Mouse (Mus musculus) thymus, postnatal 14 days (tissue): ENCODE results near the gene Josd1.
A peak's percentile ranks its signal among the peaks of the same experiment; 100 is the strongest.

Source experiments
- DNase-seq: peaks from one replicate; pipeline ENCODE4 v3.0.0; 2021

The Josd1 gene

DNA sequence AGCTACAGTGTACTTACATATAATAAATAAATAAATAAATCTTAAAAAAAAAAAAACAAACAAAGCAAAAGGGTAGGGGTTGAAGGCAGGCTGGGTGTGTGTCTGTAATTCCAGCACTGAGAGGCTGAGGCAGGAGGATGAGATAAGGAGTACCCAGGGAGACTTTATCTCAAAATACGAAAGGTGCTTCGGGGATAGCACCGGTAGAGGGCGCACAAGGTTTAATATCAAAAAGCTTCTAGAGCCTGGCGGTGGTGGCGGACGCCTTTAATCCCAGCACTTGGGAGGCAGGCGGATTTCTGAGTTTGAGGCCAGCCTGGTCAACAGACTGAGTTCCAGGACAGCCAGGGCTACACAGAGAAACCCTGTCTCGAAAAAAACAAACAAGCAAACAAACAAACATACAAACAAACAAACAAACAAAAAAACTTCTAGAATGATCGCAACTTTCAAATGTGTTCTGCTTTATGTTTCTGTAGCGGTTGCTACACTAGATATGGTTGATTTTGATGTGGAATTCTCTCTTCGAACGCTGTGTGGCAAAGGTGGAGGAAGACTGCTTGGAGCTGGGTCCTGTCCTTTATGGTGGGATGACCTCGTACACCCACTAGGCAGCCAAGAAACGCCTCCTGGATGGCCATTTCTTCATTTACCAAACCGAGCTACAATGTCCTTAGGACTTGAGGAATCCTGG lies 29.7 kb downstream of the Josd1 start:
- DNase-seq, result peak; percentile 88

GRCm38 (mm10) chr15:79656451-79656850 lies 31.3 kb downstream of the Josd1 start:
- no peak for DNase-seq

- peak; percentile 19 for DNase-seq
Observed at GRCm38 (mm10) chr15:79651481-79651880, 36.2 kb downstream of the Josd1 start.

GRCm38 (mm10) chr15:79650569-79650968 lies 37.1 kb downstream of the Josd1 start:
- DNase-seq, result peak; percentile 70

- DNase-seq, result no peak
Observed at GRCm38 (mm10) chr15:79648130-79648529, 39.6 kb downstream of the Josd1 start.

- DNase-seq, result no peak
Observed at GRCm38 (mm10) chr15:79645483-79645882, 42.2 kb downstream of the Josd1 start.

GRCm38 (mm10) chr15:79641135-79641817 lies 46.4 kb downstream of the Josd1 start:
- DNase-seq, result no peak

DNA sequence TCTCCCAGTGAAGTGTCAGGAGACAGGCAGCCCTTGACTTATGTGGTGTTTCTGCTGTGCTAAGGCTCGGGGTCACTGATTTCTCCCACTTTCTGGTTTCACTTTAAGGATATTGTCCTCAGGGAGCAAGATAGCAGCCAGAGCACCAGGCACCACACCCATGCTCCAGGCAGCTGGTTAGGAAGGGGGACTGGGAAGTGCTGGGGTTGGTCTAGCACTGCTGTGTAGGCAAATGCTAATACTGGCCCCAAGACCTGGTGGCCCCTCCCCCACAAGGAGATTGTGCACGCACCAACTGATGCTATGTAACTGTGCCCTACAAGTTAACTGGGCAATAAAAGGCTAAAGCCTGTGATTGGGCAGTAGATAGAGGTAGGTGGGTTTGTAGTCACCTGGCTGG lies 57.2 kb downstream of the Josd1 start:
- no peak for DNase-seq
